Mouse (Mus musculus) heart, postnatal 10 days (tissue): Measurements from ENCODE around the gene Dach2. TPM values are rescaled to one million over a fixed set of nuclear protein-coding genes. Genes with fewer than 3 reads are reported as not detected.

Experiments
- total RNA-seq, 2 experiments: library from RNA; stranded (reverse); gene quantifications; 2 replicates each; pipeline ENCODE4 v1.2.3; 2021

The Dach2 gene
- total RNA-seq, 2 experiments from 2014 or later: 0.10 to 0.22 TPM

Other genes with a start within 250 kb of the Dach2 start
- 10 to 100 TPM; 15.6 to 16.5 TPM for gene Chm, start 112.0 kb upstream of the Dach2 start, total RNA-seq